Mouse (Mus musculus): ENCODE measurements at regions not wholly inside any gene's neighbourhood (a gene's known extent, or its start where the extent isn't known, plus 50 kb on each side); places are given as distances from the start of the nearest gene placed in this dataset.
"Not testable (repeated sequence)": the region's sequence is repeated elsewhere in the genome, so short reads cannot be mapped to it uniquely, and the experiment has no call there.

- H3K4me1 ChIP-seq (replicated peaks; ENCODE audit: control insufficient read depth, insufficient read depth, low read length) = no peaks in the 10 kb centered on the region
- 77% methylated on average over 5 of the region's 5 CpGs for WGBS
- no peak overlapping the region for H3K9ac ChIP-seq (ENCODE audit: low read length)
- no peak overlapping the region for H3K4me2 ChIP-seq (ENCODE audit: low read depth, low read length, severe bottlenecking)
- DNase-seq (ENCODE audit: low spot score) = no peak
- ATAC-seq (replicated peaks; ENCODE audit: low FRiP score) = no peak
- H3K27me3 ChIP-seq (ENCODE audit: control insufficient read depth, insufficient read depth, low read length) = no peaks in the 10 kb centered on the region
- no peak overlapping the region for H3K4me3 ChIP-seq (ENCODE audit: low read depth, low read length)
- H3K9me3 ChIP-seq (ENCODE audit: control insufficient read depth, low read length) = no peaks in the 10 kb centered on the region
- no peak overlapping the region for H3K27ac ChIP-seq (ENCODE audit: low read depth, low read length)
- no peaks in the 10 kb centered on the region for H3K36me3 ChIP-seq (ENCODE audit: control insufficient read depth, insufficient read depth, low read length)
Observed at GRCm38 (mm10) chrX:12304678-12305077, 144.5 kb upstream of the Bcor start.

DNA sequence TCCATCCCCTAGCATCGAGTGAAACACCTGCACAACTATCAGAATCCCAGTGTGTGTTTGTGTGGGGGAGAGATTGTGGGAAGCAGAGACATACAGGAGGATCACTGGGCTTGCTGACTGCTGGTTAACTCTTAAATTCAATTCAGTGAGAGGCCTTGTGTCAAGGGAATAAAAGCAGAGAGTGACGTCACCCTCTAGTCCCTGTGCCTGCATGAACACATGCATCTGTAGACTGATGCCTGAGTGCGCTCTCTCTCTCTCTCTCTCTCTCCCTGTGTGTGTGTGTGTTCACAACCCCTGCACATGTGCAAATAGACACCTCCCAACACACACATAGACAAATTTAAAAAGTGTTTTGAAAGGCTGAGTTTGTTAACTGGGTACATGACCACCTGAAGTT lies 146.8 kb upstream of the Bcor start:
- no peak overlapping the region for H3K27ac ChIP-seq (ENCODE audit: low read depth, low read length)
- H3K9ac ChIP-seq (ENCODE audit: low read length) = no peak overlapping the region
- H3K4me1 ChIP-seq (replicated peaks; ENCODE audit: control insufficient read depth, insufficient read depth, low read length) = no peaks in the 10 kb centered on the region
- no peak overlapping the region for H3K4me2 ChIP-seq (ENCODE audit: low read depth, low read length, severe bottlenecking)
- no peaks in the 10 kb centered on the region for H3K27me3 ChIP-seq (ENCODE audit: control insufficient read depth, insufficient read depth, low read length)
- no peaks in the 10 kb centered on the region for H3K9me3 ChIP-seq (ENCODE audit: control insufficient read depth, low read length)
- DNase-seq (ENCODE audit: low spot score) = no peak
- WGBS = 60% methylated on average over 3 of the region's 3 CpGs
- ATAC-seq (replicated peaks; ENCODE audit: low FRiP score) = no peak
- no peak overlapping the region for H3K4me3 ChIP-seq (ENCODE audit: low read depth, low read length)
- no peaks in the 10 kb centered on the region for H3K36me3 ChIP-seq (ENCODE audit: control insufficient read depth, insufficient read depth, low read length)

DNA sequence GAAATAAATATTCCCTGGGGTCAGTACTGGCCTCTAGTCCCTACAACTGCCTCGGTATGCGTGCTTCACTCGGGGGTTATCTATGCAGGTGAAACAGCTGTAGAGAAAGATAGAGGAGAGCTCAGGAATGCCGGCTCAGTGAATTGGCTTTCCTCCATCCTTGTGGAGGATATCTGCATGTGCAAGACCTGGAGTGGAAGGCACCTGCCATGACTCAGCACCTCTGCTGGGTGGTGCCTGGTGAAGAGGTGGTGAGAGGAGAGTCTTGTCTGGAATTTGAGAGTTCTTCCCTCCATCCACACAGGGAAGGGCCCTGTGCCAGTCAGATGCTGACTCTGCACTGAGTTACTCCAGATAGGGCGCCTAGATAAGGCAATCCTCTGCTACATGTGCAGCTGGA lies 152.4 kb upstream of the Bcor start:
- Histone ChIP-seq H3K4me2 (ENCODE audit: low read depth, low read length, severe bottlenecking) (no peak overlapping the region), H3K4me3 (ENCODE audit: low read depth, low read length) (no peak overlapping the region), H3K27ac (ENCODE audit: low read depth, low read length) (no peak overlapping the region), H3K36me3 (ENCODE audit: control insufficient read depth, insufficient read depth, low read length) (no peaks in the 10 kb centered on the region), H3K4me1 (replicated peaks; ENCODE audit: control insufficient read depth, insufficient read depth, low read length) (no peaks in the 10 kb centered on the region), H3K27me3 (ENCODE audit: control insufficient read depth, insufficient read depth, low read length) (no peaks in the 10 kb centered on the region), H3K9me3 (ENCODE audit: control insufficient read depth, low read length) (no peaks in the 10 kb centered on the region), H3K9ac (ENCODE audit: low read length) (no peak overlapping the region)
- DNase-seq (ENCODE audit: low spot score) = no peak
- no peak for ATAC-seq (replicated peaks; ENCODE audit: low FRiP score)
- 78% methylated on average over 5 of the region's 5 CpGs for WGBS

DNA sequence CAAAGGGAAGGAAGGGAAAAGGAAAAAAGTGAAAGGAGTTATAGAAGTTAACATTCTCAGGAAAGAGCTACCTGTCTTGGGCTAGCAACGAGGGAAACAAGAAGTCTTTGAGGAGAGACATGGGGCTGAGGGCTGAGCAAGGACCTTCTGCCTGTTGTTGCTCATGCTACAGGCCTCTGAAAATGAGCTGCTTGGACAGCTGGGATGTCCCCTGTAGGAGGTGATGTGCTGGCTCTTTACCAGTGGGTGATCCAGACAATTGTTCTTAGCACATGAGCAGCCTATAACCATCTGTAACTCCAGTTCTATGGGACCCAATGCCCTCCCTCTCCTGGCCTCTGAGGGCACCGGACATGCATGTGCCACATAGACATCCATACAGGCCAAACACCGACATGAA lies 155.5 kb upstream of the Bcor start:
- H3K27me3 ChIP-seq (ENCODE audit: control insufficient read depth, insufficient read depth, low read length) = no peaks in the 10 kb centered on the region
- no peak overlapping the region for H3K9ac ChIP-seq (ENCODE audit: low read length)
- no peak overlapping the region for H3K27ac ChIP-seq (ENCODE audit: low read depth, low read length)
- WGBS = 84% methylated on average over 3 of the region's 3 CpGs
- H3K4me3 ChIP-seq (ENCODE audit: low read depth, low read length) = no peak overlapping the region
- no peak for ATAC-seq (replicated peaks; ENCODE audit: low FRiP score)
- no peaks in the 10 kb centered on the region for H3K4me1 ChIP-seq (replicated peaks; ENCODE audit: control insufficient read depth, insufficient read depth, low read length)
- DNase-seq (ENCODE audit: low spot score) = no peak
- no peaks in the 10 kb centered on the region for H3K9me3 ChIP-seq (ENCODE audit: control insufficient read depth, low read length)
- H3K4me2 ChIP-seq (ENCODE audit: low read depth, low read length, severe bottlenecking) = no peak overlapping the region
- H3K36me3 ChIP-seq (ENCODE audit: control insufficient read depth, insufficient read depth, low read length) = no peaks in the 10 kb centered on the region

DNA sequence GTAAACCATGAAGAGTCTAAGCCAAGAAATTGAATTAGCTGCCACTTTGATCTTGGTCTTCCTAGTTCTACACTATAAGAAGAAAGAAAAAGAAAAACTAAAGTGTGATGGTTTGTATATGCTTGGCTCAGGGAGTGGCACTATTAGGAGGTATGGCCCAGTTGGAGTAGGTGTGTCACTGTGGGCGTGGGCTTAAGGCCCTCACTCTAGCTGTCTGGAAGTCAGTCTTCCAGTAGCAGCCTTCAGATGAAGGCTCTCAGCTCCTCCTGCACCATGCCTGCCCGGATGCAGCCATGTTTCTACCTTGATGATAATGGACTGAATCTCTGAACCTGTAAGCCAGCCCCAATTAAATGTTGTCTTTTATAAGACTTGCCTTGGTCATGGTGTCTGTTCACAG lies 157.3 kb upstream of the Bcor start:
- H3K9ac ChIP-seq (ENCODE audit: low read length); H3K9me3 ChIP-seq (ENCODE audit: control insufficient read depth, low read length); H3K4me2 ChIP-seq (ENCODE audit: low read depth, low read length, severe bottlenecking); H3K27me3 ChIP-seq (ENCODE audit: control insufficient read depth, insufficient read depth, low read length); H3K27ac ChIP-seq (ENCODE audit: low read depth, low read length); DNase-seq (ENCODE audit: low spot score); H3K4me3 ChIP-seq (ENCODE audit: low read depth, low read length); ATAC-seq (replicated peaks; ENCODE audit: low FRiP score); H3K4me1 ChIP-seq (replicated peaks; ENCODE audit: control insufficient read depth, insufficient read depth, low read length); H3K36me3 ChIP-seq (ENCODE audit: control insufficient read depth, insufficient read depth, low read length): not testable (repeated sequence)
- 86% methylated on average over 2 of the region's 2 CpGs for WGBS

- WGBS = 72% methylated on average over 4 of the region's 4 CpGs
- no peak overlapping the region for H3K4me3 ChIP-seq (ENCODE audit: low read depth, low read length)
- no peak overlapping the region for H3K4me2 ChIP-seq (ENCODE audit: low read depth, low read length, severe bottlenecking)
- no peak overlapping the region for H3K27ac ChIP-seq (ENCODE audit: low read depth, low read length)
- no peaks in the 10 kb centered on the region for H3K27me3 ChIP-seq (ENCODE audit: control insufficient read depth, insufficient read depth, low read length)
- ATAC-seq (replicated peaks; ENCODE audit: low FRiP score) (no peak), DNase-seq (ENCODE audit: low spot score) (no peak)
- no peak overlapping the region for H3K9ac ChIP-seq (ENCODE audit: low read length)
- H3K9me3 ChIP-seq (ENCODE audit: control insufficient read depth, low read length) = no peaks in the 10 kb centered on the region
- H3K36me3 ChIP-seq (ENCODE audit: control insufficient read depth, insufficient read depth, low read length) = no peaks in the 10 kb centered on the region
- no peaks in the 10 kb centered on the region for H3K4me1 ChIP-seq (replicated peaks; ENCODE audit: control insufficient read depth, insufficient read depth, low read length)
Observed at GRCm38 (mm10) chrX:12318848-12319651, 158.9 kb upstream of the Bcor start.

- Histone ChIP-seq H3K36me3 (ENCODE audit: control insufficient read depth, insufficient read depth, low read length) (no peaks in the 10 kb centered on the region), H3K4me1 (replicated peaks; ENCODE audit: control insufficient read depth, insufficient read depth, low read length) (no peaks in the 10 kb centered on the region), H3K4me2 (ENCODE audit: low read depth, low read length, severe bottlenecking) (no peak overlapping the region), H3K27me3 (ENCODE audit: control insufficient read depth, insufficient read depth, low read length) (no peaks in the 10 kb centered on the region), H3K9me3 (ENCODE audit: control insufficient read depth, low read length) (no peaks in the 10 kb centered on the region), H3K4me3 (ENCODE audit: low read depth, low read length) (no peak overlapping the region), H3K9ac (ENCODE audit: low read length) (no peak overlapping the region), H3K27ac (ENCODE audit: low read depth, low read length) (no peak overlapping the region)
- ATAC-seq (replicated peaks; ENCODE audit: low FRiP score) = no peak
- WGBS = 67% methylated on average over 1 of the region's 1 CpGs
- no peak for DNase-seq (ENCODE audit: low spot score)
Observed at GRCm38 (mm10) chrX:12322453-12322852, 162.3 kb upstream of the Bcor start.

- H3K36me3 ChIP-seq (ENCODE audit: control insufficient read depth, insufficient read depth, low read length) = no peaks in the 10 kb centered on the region
- no peaks in the 10 kb centered on the region for H3K9me3 ChIP-seq (ENCODE audit: control insufficient read depth, low read length)
- no peak overlapping the region for H3K4me3 ChIP-seq (ENCODE audit: low read depth, low read length)
- no peaks in the 10 kb centered on the region for H3K4me1 ChIP-seq (replicated peaks; ENCODE audit: control insufficient read depth, insufficient read depth, low read length)
- 98% methylated on average over 3 of the region's 3 CpGs for WGBS
- DNase-seq (ENCODE audit: low spot score) (no peak), ATAC-seq (replicated peaks; ENCODE audit: low FRiP score) (no peak)
- H3K27ac ChIP-seq (ENCODE audit: low read depth, low read length) = no peak overlapping the region
- no peaks in the 10 kb centered on the region for H3K27me3 ChIP-seq (ENCODE audit: control insufficient read depth, insufficient read depth, low read length)
- H3K9ac ChIP-seq (ENCODE audit: low read length) = no peak overlapping the region
- H3K4me2 ChIP-seq (ENCODE audit: low read depth, low read length, severe bottlenecking) = no peak overlapping the region
Observed at GRCm38 (mm10) chrX:12323268-12323667, 163.1 kb upstream of the Bcor start.

DNA sequence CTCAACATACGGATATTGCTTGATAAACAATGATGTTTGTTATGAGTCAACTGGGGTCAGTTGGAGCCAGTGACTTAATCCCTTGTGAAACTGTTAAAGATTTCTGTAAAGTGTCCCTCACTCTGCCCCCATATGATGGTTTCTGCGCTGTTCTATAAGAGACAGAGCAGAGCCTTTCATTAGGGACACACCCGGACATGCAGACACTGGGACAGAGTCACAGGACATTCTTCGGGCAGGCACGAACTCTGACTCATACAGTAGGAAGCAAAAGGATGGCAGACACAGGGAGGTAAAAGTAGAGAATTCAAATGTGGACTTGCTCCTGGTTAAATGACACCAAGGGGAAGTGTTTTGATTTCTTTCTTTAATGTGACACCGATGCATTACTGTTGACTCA lies 163.7 kb upstream of the Bcor start:
- Histone ChIP-seq H3K4me2 (ENCODE audit: low read depth, low read length, severe bottlenecking) (no peak overlapping the region), H3K27me3 (ENCODE audit: control insufficient read depth, insufficient read depth, low read length) (no peaks in the 10 kb centered on the region), H3K9ac (ENCODE audit: low read length) (no peak overlapping the region), H3K27ac (ENCODE audit: low read depth, low read length) (no peak overlapping the region), H3K9me3 (ENCODE audit: control insufficient read depth, low read length) (no peaks in the 10 kb centered on the region), H3K4me1 (replicated peaks; ENCODE audit: control insufficient read depth, insufficient read depth, low read length) (no peaks in the 10 kb centered on the region), H3K36me3 (ENCODE audit: control insufficient read depth, insufficient read depth, low read length) (no peaks in the 10 kb centered on the region), H3K4me3 (ENCODE audit: low read depth, low read length) (no peak overlapping the region)
- ATAC-seq (replicated peaks; ENCODE audit: low FRiP score) (no peak), DNase-seq (ENCODE audit: low spot score) (no peak)
- WGBS = 88% methylated on average over 6 of the region's 6 CpGs

Data from forebrain, embryonic 11.5 days (tissue).